Mouse (Mus musculus) heart, adult 9 months (tissue): ENCODE measurements around the gene Slc33a1.

Experiments used
- DNase-seq, 2 experiments: peaks; one replicate each; pipeline ENCODE4 v3.0.0; 2022; ENCODE audit warnings: low spot score in 2 of 2

Gene Slc33a1

DNA sequence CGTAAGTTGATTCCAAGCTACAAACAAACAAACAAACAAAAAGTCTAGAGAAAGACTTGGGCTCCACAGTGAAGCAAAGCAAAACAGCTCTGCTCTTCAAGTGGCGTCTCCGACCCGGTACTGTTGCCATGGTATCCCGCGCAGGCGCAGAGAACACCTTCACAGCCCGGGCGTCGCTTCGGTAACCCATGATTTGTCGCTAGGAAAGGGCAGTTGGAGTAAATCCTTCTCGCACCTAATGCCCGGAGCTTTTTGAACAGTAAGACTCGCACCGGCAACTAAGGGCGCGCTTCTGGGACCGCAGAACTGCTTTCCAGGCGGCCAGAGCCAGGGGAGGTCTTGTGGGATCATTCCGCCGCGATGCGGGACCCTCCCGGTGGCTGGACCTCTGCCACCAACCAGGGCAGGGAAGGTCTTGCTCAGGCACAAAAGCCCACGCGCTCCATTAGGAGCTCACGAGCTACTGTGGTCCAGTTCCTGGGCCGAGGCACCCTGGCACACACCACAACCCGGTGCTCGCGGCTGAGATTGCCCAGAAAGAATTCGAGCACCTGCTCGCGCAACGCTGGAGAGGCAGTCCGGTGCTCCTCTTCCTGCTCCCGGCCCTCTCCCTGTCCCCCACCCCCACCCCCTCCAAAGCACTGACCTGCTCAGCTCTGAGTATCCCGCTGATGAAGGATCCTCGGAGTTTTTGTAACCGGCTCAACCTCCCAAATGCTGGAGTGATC, 65.8 kb downstream of the Slc33a1 start:
- peak; percentile 19 to 21 for DNase-seq

DNA sequence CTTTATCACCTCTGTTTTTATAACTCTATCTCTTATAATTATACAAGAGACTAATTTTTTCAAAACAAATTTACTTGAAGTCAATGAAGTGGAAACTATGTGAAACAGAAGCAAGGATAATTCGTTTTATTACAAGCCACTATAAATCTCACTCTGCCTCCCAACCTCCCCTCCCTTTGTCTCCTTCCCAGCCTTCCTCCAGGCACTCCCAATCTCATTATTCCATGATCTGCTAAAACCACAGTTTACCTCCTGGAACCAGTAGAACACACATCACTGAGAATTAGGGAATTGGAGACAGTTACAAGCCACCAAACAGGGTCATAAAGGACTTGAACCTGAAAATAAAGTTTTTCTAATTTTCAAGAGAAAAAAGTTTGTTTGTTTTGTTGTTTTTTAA, 67.4 kb downstream of the Slc33a1 start:
- DNase-seq, result no peak

DNA sequence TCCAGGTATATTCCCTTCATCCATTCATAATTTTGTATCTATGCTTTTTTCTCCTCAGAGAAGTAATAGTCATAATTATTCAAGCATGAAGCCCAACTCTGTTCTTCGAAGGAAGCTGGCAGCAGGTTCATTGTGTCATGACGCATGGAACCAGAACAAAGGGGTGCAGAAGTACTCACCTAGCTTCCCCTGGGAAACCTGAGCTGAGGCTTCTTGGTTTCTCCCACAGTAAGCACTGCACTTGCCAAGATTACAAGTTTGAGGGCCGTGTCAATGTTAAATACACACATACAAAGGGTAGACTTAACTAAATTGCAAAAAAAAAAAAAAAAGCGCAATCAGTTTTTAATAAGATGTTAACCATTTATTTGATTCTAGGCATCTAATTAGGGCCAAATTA, 68.3 kb downstream of the Slc33a1 start:
- no peak for DNase-seq

DNA sequence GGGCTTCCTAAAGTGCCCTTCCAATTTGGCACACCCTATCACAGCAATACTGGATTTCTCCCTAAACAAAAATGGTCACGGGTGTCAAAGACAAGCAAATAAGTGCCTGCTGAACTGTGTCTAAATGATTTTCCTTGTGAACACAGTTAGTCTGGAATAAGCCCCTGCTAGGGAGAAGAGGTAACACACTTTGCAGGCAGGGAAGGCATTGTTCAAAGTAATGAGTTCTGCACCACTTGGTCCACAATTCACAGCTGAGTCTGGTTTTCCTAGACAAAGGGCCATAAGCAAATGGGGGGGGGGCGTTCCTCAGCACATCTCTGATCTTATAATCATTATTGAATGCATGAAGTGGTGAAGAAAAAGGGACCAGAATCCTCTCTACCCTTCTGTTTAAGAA, 68.8 kb downstream of the Slc33a1 start:
- DNase-seq, result no peak

DNA sequence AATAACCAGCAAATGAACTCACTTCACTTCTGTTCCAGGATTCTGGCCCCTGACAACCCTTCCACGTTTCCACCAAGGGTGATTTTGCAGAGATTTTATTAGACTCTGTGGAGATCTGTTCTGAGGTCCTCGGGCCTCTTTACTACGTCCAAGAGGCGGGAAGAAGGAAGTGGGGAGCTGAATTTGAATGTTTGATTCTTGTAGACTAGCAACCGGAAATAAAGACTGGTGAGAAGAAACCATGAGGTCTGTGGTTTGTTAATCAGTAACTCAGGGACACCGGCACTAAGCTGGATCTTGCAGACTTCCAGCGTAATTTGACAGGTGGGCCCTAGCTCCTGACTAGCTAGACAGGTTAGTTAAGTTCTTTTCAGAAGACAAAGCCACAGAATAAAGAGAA, 70.9 kb downstream of the Slc33a1 start:
- no peak for DNase-seq

DNA sequence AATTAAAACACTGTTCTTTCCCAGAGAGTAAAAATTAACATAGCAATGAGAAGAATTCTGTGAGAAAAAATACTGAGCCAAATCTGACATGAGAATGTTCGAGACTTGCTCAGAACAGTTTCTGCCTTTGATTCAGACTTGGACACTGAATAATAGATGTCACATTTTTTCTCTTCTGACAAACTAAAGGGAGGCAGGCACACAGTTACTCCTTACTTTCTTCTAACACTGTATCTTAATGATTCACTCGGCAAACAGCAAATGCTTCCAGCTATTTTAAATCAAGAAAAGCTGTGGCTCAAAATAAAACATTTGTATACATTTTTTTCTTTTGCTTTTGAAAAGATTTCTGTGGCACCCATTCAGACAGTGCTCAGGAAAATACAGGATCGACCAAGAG, 72.4 kb downstream of the Slc33a1 start:
- no peak for DNase-seq
